9 mouse cellular contexts compared by ENCODE assay signal in genomic region chr3:105559456-105559855, GRCm38 (mm10).
DNase-seq lines count a peak whose midpoint lies in the region; ATAC-seq and TF ChIP-seq lines count a peak whose summit lies in the region.
"Had no signal": no experiment of that assay in that cellular context is flagged by ENCODE, and none has a peak within 500 bp of the region (broad histone marks: within the 10 kb centered on the region; RNA-seq: fewer than 3 reads in every experiment).

No protein-coding gene starts in this region.

- no peak for TF ChIP-seq CTCF in heart, adult 2 months (IDR thresholded peaks at IDR 0.05)
- no peak for TF ChIP-seq CTCF in ES-Bruce4 (IDR thresholded peaks at IDR 0.05; ENCODE audit: low read depth, low read length)

- peak; percentile 54 for ATAC-seq in forebrain, embryonic 14.5 days
- peak; percentile 62 for ATAC-seq in midbrain, embryonic 11.5 days (ENCODE audit: low FRiP score)

- H3K4me1 ChIP-seq in heart, embryonic 10.5 days = peaks cover 10% of the 10 kb centered on the region
- H3K4me1 ChIP-seq in heart, adult 2 months (ENCODE audit: control insufficient read depth, insufficient read depth, low read length) = no peaks in the 10 kb centered on the region
- no peaks in the 10 kb centered on the region for H3K4me1 ChIP-seq in ES-Bruce4 (ENCODE audit: control insufficient read depth, insufficient read depth, low read length)
- H3K4me1 ChIP-seq in forebrain, embryonic 14.5 days (ENCODE audit: control insufficient read depth, insufficient read depth, low read length) = peaks cover 7% of the 10 kb centered on the region
- H3K4me1 ChIP-seq in midbrain, embryonic 11.5 days (ENCODE audit: control insufficient read depth, insufficient read depth, low read length) = no peaks in the 10 kb centered on the region

- peaks cover 6% of the 10 kb centered on the region; the same call in 1 of the 2 replicates for H3K27me3 ChIP-seq in heart, embryonic 10.5 days (ENCODE audit: insufficient read depth, poor library complexity, severe bottlenecking)
- H3K27me3 ChIP-seq in heart, adult 2 months (ENCODE audit: control insufficient read depth, insufficient read depth, low read length) = no peaks in the 10 kb centered on the region
- no peaks in the 10 kb centered on the region; the same call in 1 of the 2 replicates for H3K27me3 ChIP-seq in ES-Bruce4 (ENCODE audit: control insufficient read depth, insufficient read depth, low read length, poor library complexity, severe bottlenecking)
- H3K27me3 ChIP-seq in forebrain, embryonic 14.5 days (replicated peaks; ENCODE audit: control insufficient read depth, insufficient read depth, low read length) = no peaks in the 10 kb centered on the region
- H3K27me3 ChIP-seq in midbrain, embryonic 11.5 days (ENCODE audit: control insufficient read depth, insufficient read depth, low read length) = no peaks in the 10 kb centered on the region

- no peak overlapping the region for H3K4me3 ChIP-seq in heart, embryonic 10.5 days
- no peak overlapping the region for H3K4me3 ChIP-seq in heart, adult 2 months
- H3K4me3 ChIP-seq in ES-Bruce4 (ENCODE audit: low read depth, low read length) = no peak overlapping the region
- H3K4me3 ChIP-seq in forebrain, embryonic 14.5 days (ENCODE audit: low read depth, low read length) = no peak overlapping the region
- H3K4me3 ChIP-seq in midbrain, embryonic 11.5 days (ENCODE audit: low read depth, low read length) = no peak overlapping the region

- no peak overlapping the region for H3K4me2 ChIP-seq in forebrain, embryonic 14.5 days (ENCODE audit: low read length)
- no peak overlapping the region for H3K4me2 ChIP-seq in midbrain, embryonic 11.5 days

- 30% methylated on average over 2 of the region's 2 CpGs for WGBS in heart, embryonic 10.5 days
- WGBS in heart, adult 2 months = 35% methylated on average over 2 of the region's 2 CpGs
- WGBS in forebrain, embryonic 14.5 days = 38% methylated on average over 2 of the region's 2 CpGs
- WGBS in midbrain, embryonic 11.5 days = 38% methylated on average over 2 of the region's 2 CpGs

- no peak for TF ChIP-seq POLR2A in heart, adult 2 months (IDR thresholded peaks at IDR 0.05; ENCODE audit: insufficient read depth, low read depth, low read length)
- TF ChIP-seq POLR2A in ES-Bruce4 (IDR thresholded peaks at IDR 0.05; ENCODE audit: insufficient read depth, low read length) = no peak

- 0 out of 2 replicates have a peak overlapping the region, but pooled peaks have one; percentile 7 for H3K27ac ChIP-seq in heart, embryonic 10.5 days
- no peak overlapping the region for H3K27ac ChIP-seq in heart, adult 2 months
- no peak overlapping the region for H3K27ac ChIP-seq in ES-Bruce4 (ENCODE audit: insufficient read depth, low read length)
- H3K27ac ChIP-seq in forebrain, embryonic 14.5 days (ENCODE audit: low read depth, low read length) = no peak overlapping the region
- H3K27ac ChIP-seq in midbrain, embryonic 11.5 days (ENCODE audit: low read depth, low read length) = no peak overlapping the region

- H3K9me3 ChIP-seq in heart, embryonic 10.5 days = no peaks in the 10 kb centered on the region
- H3K9me3 ChIP-seq in ES-Bruce4 (replicated peaks; ENCODE audit: control insufficient read depth, insufficient read depth, low read length, poor library complexity, severe bottlenecking) = no peaks in the 10 kb centered on the region
- no peaks in the 10 kb centered on the region for H3K9me3 ChIP-seq in forebrain, embryonic 14.5 days (replicated peaks; ENCODE audit: control insufficient read depth, low read length)
- no peaks in the 10 kb centered on the region for H3K9me3 ChIP-seq in midbrain, embryonic 11.5 days (ENCODE audit: control insufficient read depth, low read length)

- no peak overlapping the region for H3K9ac ChIP-seq in heart, adult 2 months (ENCODE audit: low read depth, low read length)
- no peak overlapping the region for H3K9ac ChIP-seq in ES-Bruce4 (ENCODE audit: low read depth, poor library complexity, severe bottlenecking)
- H3K9ac ChIP-seq in forebrain, embryonic 14.5 days (ENCODE audit: low read length) = no peak overlapping the region
- no peak overlapping the region for H3K9ac ChIP-seq in midbrain, embryonic 11.5 days (ENCODE audit: low read length)

- no peak for DNase-seq in heart, embryonic 10.5 days (ENCODE audit: low spot score)
- DNase-seq in heart, adult 2 months = no peak
- DNase-seq in forebrain, embryonic 14.5 days (ENCODE audit: low spot score) = no peak
- DNase-seq in midbrain, embryonic 11.5 days (ENCODE audit: low spot score, missing footprints) = peak; percentile 83
- DNase-seq in thymus, postnatal 0 days (ENCODE audit: low spot score) = no peak
- no peak for DNase-seq in gastrocnemius, postnatal 4 days (ENCODE audit: low spot score in 2 of 2)
- DNase-seq in adrenal gland, postnatal 10 days = no peak
- DNase-seq: adrenal gland, postnatal 25 days had no signal

- no peaks in the 10 kb centered on the region for H3K36me3 ChIP-seq in heart, embryonic 10.5 days
- no peaks in the 10 kb centered on the region; the same call in 1 of the 2 replicates for H3K36me3 ChIP-seq in heart, adult 2 months (ENCODE audit: control insufficient read depth, insufficient read depth, low read length)
- H3K36me3 ChIP-seq in ES-Bruce4 (ENCODE audit: control insufficient read depth, insufficient read depth, low read length, poor library complexity, severe bottlenecking) = no peaks in the 10 kb centered on the region
- H3K36me3 ChIP-seq in forebrain, embryonic 14.5 days (ENCODE audit: control insufficient read depth, insufficient read depth, low read length) = no peaks in the 10 kb centered on the region
- no peaks in the 10 kb centered on the region for H3K36me3 ChIP-seq in midbrain, embryonic 11.5 days (ENCODE audit: control insufficient read depth, insufficient read depth, low read length)

- intact Hi-C loops in heart, adult 2 months (cut with DNase I) = no loop called here

- H3K79me2 ChIP-seq in heart, adult 2 months (replicated peaks; ENCODE audit: control insufficient read depth, insufficient read depth, low read length) = no peaks in the 10 kb centered on the region

- TF ChIP-seq EP300 in heart, adult 2 months (IDR thresholded peaks at IDR 0.05; ENCODE audit: insufficient read depth, low read depth, low read length) = no peak
- TF ChIP-seq EP300 in ES-Bruce4 (IDR thresholded peaks at IDR 0.05; ENCODE audit: insufficient read depth, low read depth, low read length) = 0 out of 2 replicates have a peak, but pooled peaks have one; percentile 23
